Mouse (Mus musculus): ENCODE results near the gene Tifab. TPM values are rescaled to one million over a fixed set of nuclear protein-coding genes. Genes with fewer than 3 reads are reported as not detected.

Gene Tifab
- polyA plus RNA-seq (2015; fragmentation: Nextera tagmentation; extraction: Ambion mirVana), result 1.1 and 1.5 TPM in 2 replicates

GRCm38 (mm10) chr13:56178416-56179035, at the start of gene Tifab:
TSS of gene Tifab (minus strand) at chr13:56178885.
- peaks cover 7% of the 10 kb centered on the region; the same call in 1 of the 2 replicates for H3K27me3 ChIP-seq
- H3K4me2 ChIP-seq, result no peak within 1 kb of the TSS
- no peak for ATAC-seq (ENCODE audit: low FRiP score)
- no peak within 1 kb of the TSS for H3K9ac ChIP-seq
- H3K4me1 ChIP-seq (replicated peaks), result no peaks in the 10 kb centered on the region
- WGBS, result 93% methylated on average over 16 of the region's 16 CpGs
- no peak within 1 kb of the TSS for H3K27ac ChIP-seq
- H3K9me3 ChIP-seq, result no peaks in the 10 kb centered on the region
- no peak within 1 kb of the TSS for H3K4me3 ChIP-seq
- H3K36me3 ChIP-seq, result no peaks in the 10 kb centered on the region

- Histone ChIP-seq H3K4me3 (no peak overlapping the region), H3K27ac (peak overlapping the region; percentile 30; the same call in 1 of the 2 replicates), H3K4me1 (replicated peaks) (peaks cover 61% of the 10 kb centered on the region), H3K4me2 (no peak overlapping the region), H3K27me3 (peaks cover 97% of the 10 kb centered on the region), H3K36me3 (no peaks in the 10 kb centered on the region), H3K9me3 (no peaks in the 10 kb centered on the region), H3K9ac (no peak overlapping the region)
- ATAC-seq (ENCODE audit: low FRiP score), result 0 out of 2 replicates have a peak, but pooled peaks have one; percentile 34
- WGBS, result 12% methylated on average over 10 of the region's 10 CpGs
Measured at GRCm38 (mm10) chr13:56226175-56226954, 47.7 kb upstream of the Tifab start.

GRCm38 (mm10) chr13:56223625-56224024, 44.9 kb upstream of the Tifab start:
- H3K9ac ChIP-seq, result no peak overlapping the region
- 3% methylated on average over 21 of the region's 21 CpGs for WGBS

GRCm38 (mm10) chr13:56222849-56223246, 44.2 kb upstream of the Tifab start:
- Histone ChIP-seq H3K9ac (peak overlapping the region; percentile 67; the same call in 1 of the 2 replicates), H3K4me2 (no peak overlapping the region), H3K27me3 (peaks cover 90% of the 10 kb centered on the region), H3K9me3 (no peaks in the 10 kb centered on the region), H3K27ac (no peak overlapping the region), H3K36me3 (no peaks in the 10 kb centered on the region), H3K4me3 (no peak overlapping the region), H3K4me1 (replicated peaks) (peaks cover 54% of the 10 kb centered on the region)
- 7% methylated on average over 4 of the region's 4 CpGs for WGBS
- no peak for ATAC-seq (ENCODE audit: low FRiP score)

More at GRCm38 (mm10) chr13:56223625-56224024, 44.9 kb upstream of the Tifab start:
- Histone ChIP-seq H3K36me3 (no peaks in the 10 kb centered on the region), H3K4me3 (no peak overlapping the region), H3K27me3 (peaks cover 91% of the 10 kb centered on the region), H3K27ac (no peak overlapping the region), H3K4me2 (0 out of 2 replicates have a peak overlapping the region, but pooled peaks have one; percentile 10), H3K4me1 (replicated peaks) (peaks cover 62% of the 10 kb centered on the region), H3K9me3 (no peaks in the 10 kb centered on the region)
- no peak for ATAC-seq (ENCODE audit: low FRiP score)

- peak overlapping the region; percentile 61 for H3K27ac ChIP-seq
Measured at GRCm38 (mm10) chr13:56221995-56222848, 43.5 kb upstream of the Tifab start.

GRCm38 (mm10) chr13:56221129-56221910, 42.6 kb upstream of the Tifab start:
- no peaks in the 10 kb centered on the region for H3K9me3 ChIP-seq
- peak overlapping the region; percentile 41 for H3K4me3 ChIP-seq
- under 1% methylated on average over 46 of the region's 46 CpGs for WGBS
- H3K36me3 ChIP-seq, result no peaks in the 10 kb centered on the region
- H3K9ac ChIP-seq, result peak overlapping the region; percentile 67
- H3K27me3 ChIP-seq, result peaks cover 87% of the 10 kb centered on the region
- peak overlapping the region; percentile 61 for H3K27ac ChIP-seq
- H3K4me1 ChIP-seq (replicated peaks), result peaks cover 47% of the 10 kb centered on the region
- H3K4me2 ChIP-seq, result peak overlapping the region; percentile 71
- peak; percentile 72 for ATAC-seq (ENCODE audit: low FRiP score)

More at GRCm38 (mm10) chr13:56221995-56222848, 43.5 kb upstream of the Tifab start:
- ATAC-seq (ENCODE audit: low FRiP score), result peak; percentile 41; the same call in 1 of the 2 replicates
- peak overlapping the region; percentile 41 for H3K4me3 ChIP-seq
- peaks cover 87% of the 10 kb centered on the region for H3K27me3 ChIP-seq
- WGBS, result 2% methylated on average over 50 of the region's 50 CpGs
- H3K9me3 ChIP-seq, result no peaks in the 10 kb centered on the region
- H3K36me3 ChIP-seq, result no peaks in the 10 kb centered on the region
- peak overlapping the region; percentile 71 for H3K4me2 ChIP-seq
- peaks cover 52% of the 10 kb centered on the region for H3K4me1 ChIP-seq (replicated peaks)
- peak overlapping the region; percentile 67 for H3K9ac ChIP-seq

- 75% methylated on average over 9 of the region's 9 CpGs for WGBS
- H3K4me3 ChIP-seq, result no peak overlapping the region
- H3K9me3 ChIP-seq, result no peaks in the 10 kb centered on the region
- H3K4me2 ChIP-seq, result no peak overlapping the region
- peaks cover 89% of the 10 kb centered on the region for H3K27me3 ChIP-seq
- H3K27ac ChIP-seq, result no peak overlapping the region
- H3K36me3 ChIP-seq, result no peaks in the 10 kb centered on the region
- ATAC-seq (ENCODE audit: low FRiP score), result no peak
- H3K4me1 ChIP-seq (replicated peaks), result peaks cover 47% of the 10 kb centered on the region
- H3K9ac ChIP-seq, result no peak overlapping the region
Measured at GRCm38 (mm10) chr13:56219254-56219653, 40.6 kb upstream of the Tifab start.

GRCm38 (mm10) chr13:56216090-56216489, 37.4 kb upstream of the Tifab start:
- H3K9me3 ChIP-seq, result peaks cover 3% of the 10 kb centered on the region
- H3K4me1 ChIP-seq (replicated peaks), result peaks cover 17% of the 10 kb centered on the region
- no peak overlapping the region for H3K9ac ChIP-seq
- no peaks in the 10 kb centered on the region for H3K36me3 ChIP-seq
- WGBS, result 8% methylated on average over 4 of the region's 4 CpGs
- peaks cover 91% of the 10 kb centered on the region for H3K27me3 ChIP-seq
- ATAC-seq (ENCODE audit: low FRiP score), result no peak
- H3K4me3 ChIP-seq, result no peak overlapping the region
- H3K4me2 ChIP-seq, result no peak overlapping the region
- H3K27ac ChIP-seq, result no peak overlapping the region

- no peak for ATAC-seq (ENCODE audit: low FRiP score)
- peaks cover 94% of the 10 kb centered on the region for H3K27me3 ChIP-seq
- peaks cover 10% of the 10 kb centered on the region for H3K9me3 ChIP-seq
- no peak overlapping the region for H3K9ac ChIP-seq
- 38% methylated on average over 5 of the region's 5 CpGs for WGBS
- peaks cover 14% of the 10 kb centered on the region for H3K4me1 ChIP-seq (replicated peaks)
- H3K36me3 ChIP-seq, result no peaks in the 10 kb centered on the region
- H3K27ac ChIP-seq, result peak overlapping the region; percentile 6; the same call in 1 of the 2 replicates
- no peak overlapping the region for H3K4me3 ChIP-seq
- H3K4me2 ChIP-seq, result no peak overlapping the region
Measured at GRCm38 (mm10) chr13:56214633-56215032, 35.9 kb upstream of the Tifab start.

- ATAC-seq (ENCODE audit: low FRiP score), result no peak
- Histone ChIP-seq H3K9me3 (peaks cover 10% of the 10 kb centered on the region), H3K9ac (peak overlapping the region; percentile 39; the same call in 1 of the 2 replicates), H3K4me3 (peak overlapping the region; percentile 4; the same call in 1 of the 2 replicates), H3K27ac (no peak overlapping the region), H3K27me3 (peaks cover 91% of the 10 kb centered on the region), H3K4me2 (peak overlapping the region; percentile 39), H3K36me3 (no peaks in the 10 kb centered on the region), H3K4me1 (replicated peaks) (peaks cover 17% of the 10 kb centered on the region)
- WGBS, result 9% methylated on average over 8 of the region's 8 CpGs
Measured at GRCm38 (mm10) chr13:56209067-56209411, 30.4 kb upstream of the Tifab start.
